Mouse (Mus musculus) heart, postnatal 0 days (tissue): ENCODE data around the gene Tmem267. TPM values are rescaled to one million over a fixed set of nuclear protein-coding genes. Genes with fewer than 3 reads are reported as not detected.
A peak's percentile ranks its signal among the peaks of the same experiment; 100 is the strongest.

Experiments used
- ATAC-seq: fragments of 200-750 bp; cut with Nextera tagmentation; 2 replicates; pipeline ENCODE4 v1.8.0; 2017; ENCODE audit warnings: low read depth, moderate number of reproducible peaks, moderate library complexity; ENCODE audit not compliant: insufficient read depth
- DNase-seq: peaks from one replicate; pipeline ENCODE4 v3.0.0-alpha.2; 2016; ENCODE audit warnings: low spot score
- H3K27ac ChIP-seq: fragments of 300-500 bp; sonication (generic); 2 replicates; pipeline ENCODE4 v1.5.1; 2014; ENCODE audit warnings: low read depth, mild to moderate bottlenecking
- H3K27me3 ChIP-seq: fragments of 300-500 bp; sonication (generic); 2 replicates; pipeline ENCODE4 v1.6.1; 2014; ENCODE audit warnings: low read length, mixed read lengths; ENCODE audit not compliant: control insufficient read depth, insufficient read depth
- H3K36me3 ChIP-seq: fragments of 300-500 bp; sonication (generic); replicated peaks from 2 replicates; pipeline ENCODE4 v1.6.1; 2014; ENCODE audit warnings: low read length, mixed read lengths; ENCODE audit not compliant: control insufficient read depth, insufficient read depth
- H3K4me1 ChIP-seq: fragments of 300-500 bp; sonication (generic); 2 replicates; pipeline ENCODE4 v1.6.1; 2014; ENCODE audit warnings: antibody characterized with exemption; ENCODE audit not compliant: control insufficient read depth, insufficient read depth
- H3K4me2 ChIP-seq: fragments of 300-500 bp; sonication (generic); 2 replicates; pipeline ENCODE4 v1.6.1; 2014; ENCODE audit warnings: low read depth, mild to moderate bottlenecking, low read length, moderate library complexity
- H3K4me3 ChIP-seq: fragments of 300-500 bp; sonication (generic); 2 replicates; pipeline ENCODE4 v1.5.1; 2014; ENCODE audit warnings: low read depth, low read length
- H3K9ac ChIP-seq: fragments of 300-500 bp; sonication (generic); replicated peaks from 2 replicates; pipeline ENCODE4 v1.6.1; 2014; ENCODE audit warnings: low read depth, low read length, mixed read lengths
- H3K9me3 ChIP-seq: fragments of 300-500 bp; sonication (generic); replicated peaks from 2 replicates; pipeline ENCODE4 v1.6.1; 2016; ENCODE audit warnings: low read length; ENCODE audit not compliant: control insufficient read depth
- CTCF ChIP-seq: IDR thresholded peaks from 2 replicates; pipeline ENCODE4 v1.5.1; 2016; ENCODE audit warnings: antibody characterized with exemption, control low read depth, low read depth
- EP300 ChIP-seq: IDR thresholded peaks from 2 replicates; pipeline ENCODE4 v1.6.1; 2016; ENCODE audit warnings: antibody characterized with exemption, low read depth
- WGBS: fragments of 180-500 bp; shearing (Covaris S2); extraction: QIAGEN DNeasy Blood & Tissue Kit; methylation state at CpG from one replicate; pipeline ENCODE4 v1.1.7; 2014; 5-methylcytosine and 5-hydroxymethylcytosine counted together
- polyA plus RNA-seq: library from polyadenylated mRNA; unstranded; fragments of >200 nt; fragmentation: Nextera tagmentation; extraction: Ambion mirVana; gene quantifications from 2 replicates; pipeline ENCODE4 v1.2.1, GENCODE M21; 2015
- total RNA-seq: library from RNA; depleted of rRNA; stranded (reverse); fragments of >200 nt; gene quantifications from 2 replicates; pipeline ENCODE4 v1.2.3, GENCODE M21; 2014; ENCODE audit warnings: low replicate concordance

The Tmem267 gene
- total and polyA plus RNA-seq, 2 experiments from 2014 or later: 1.5 to 18.9 TPM

DNA sequence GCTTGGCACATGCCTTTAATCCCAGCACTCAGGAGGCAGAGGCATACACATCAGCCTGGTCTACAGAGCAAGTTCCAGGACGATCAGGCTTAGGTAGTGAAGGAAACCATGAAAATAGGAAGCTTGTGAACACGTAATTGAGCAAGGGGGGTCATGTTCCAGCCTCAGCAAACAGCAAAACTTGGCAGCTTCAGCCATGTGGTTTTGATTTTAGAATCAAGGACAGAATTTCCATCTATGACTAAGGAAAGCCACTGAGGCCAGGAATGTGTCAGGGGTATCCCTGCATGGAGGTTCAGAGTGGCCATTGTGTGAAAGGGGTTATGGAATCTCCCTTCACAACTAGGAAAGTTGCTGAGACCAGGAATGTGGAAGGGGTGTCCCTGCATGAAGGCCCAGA lies 147.7 kb downstream of the Tmem267 start:
- no peak overlapping the region for H3K9ac ChIP-seq
- TF ChIP-seq EP300: no peak
- no peak for TF ChIP-seq CTCF
- no peak for ATAC-seq
- H3K4me2 ChIP-seq: no peak overlapping the region
- H3K36me3 ChIP-seq: no peaks in the 10 kb centered on the region
- H3K4me1 ChIP-seq: no peaks in the 10 kb centered on the region
- no peaks in the 10 kb centered on the region for H3K9me3 ChIP-seq
- DNase-seq: no peak
- H3K4me3 ChIP-seq: no peak overlapping the region
- 45% methylated on average over 2 of the region's 2 CpGs for WGBS
- H3K27ac ChIP-seq: no peak overlapping the region
- H3K27me3 ChIP-seq: no peaks in the 10 kb centered on the region

DNA sequence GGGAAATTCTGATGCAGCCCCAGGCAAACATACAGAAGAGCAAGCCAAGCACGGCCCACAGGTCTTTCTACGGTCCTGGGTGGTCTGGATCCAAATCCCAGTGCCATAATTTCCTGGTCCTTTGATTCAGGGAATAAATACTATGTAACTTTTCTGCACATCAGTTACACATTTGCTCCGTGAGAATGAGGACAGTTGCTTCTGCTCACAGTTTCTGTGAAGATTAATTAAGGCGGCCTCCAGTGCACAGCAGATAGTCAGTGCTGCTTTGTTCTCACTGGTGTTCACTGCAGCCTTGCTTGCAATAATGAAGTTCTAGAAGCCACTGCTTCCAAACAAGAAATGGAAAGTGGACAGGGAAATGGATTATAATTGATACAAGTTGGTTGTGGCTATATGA lies 150.0 kb downstream of the Tmem267 start:
- no peaks in the 10 kb centered on the region for H3K36me3 ChIP-seq
- WGBS: 64% methylated on average over 4 of the region's 4 CpGs
- H3K4me2 ChIP-seq: no peak overlapping the region
- DNase-seq (no peak), ATAC-seq (no peak)
- H3K9ac ChIP-seq: no peak overlapping the region
- H3K4me3 ChIP-seq: no peak overlapping the region
- H3K27ac ChIP-seq: no peak overlapping the region
- H3K4me1 ChIP-seq: no peaks in the 10 kb centered on the region
- TF ChIP-seq CTCF: no peak
- TF ChIP-seq EP300: no peak
- no peaks in the 10 kb centered on the region for H3K27me3 ChIP-seq
- H3K9me3 ChIP-seq: no peaks in the 10 kb centered on the region

DNA sequence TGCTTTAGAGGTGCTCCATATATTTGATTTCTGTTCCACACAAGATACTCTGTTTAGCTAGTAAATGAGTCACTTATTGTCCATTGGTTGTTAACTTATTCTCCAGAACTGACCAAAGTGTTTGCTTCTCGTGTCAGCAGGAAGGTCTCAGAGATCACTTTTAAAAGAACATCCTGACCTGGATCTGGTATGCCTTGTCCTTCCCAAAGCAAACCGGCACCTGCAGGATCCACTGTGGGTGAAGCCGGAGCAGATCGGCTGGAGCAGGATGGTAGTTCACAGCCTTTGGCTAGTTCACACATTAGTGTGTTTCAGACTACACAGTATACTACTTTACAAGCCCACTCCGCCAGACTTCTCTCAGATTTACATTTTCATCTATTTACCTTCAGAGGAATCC lies 150.6 kb downstream of the Tmem267 start:
- H3K36me3 ChIP-seq: no peaks in the 10 kb centered on the region
- H3K9ac ChIP-seq: no peak overlapping the region
- H3K4me2 ChIP-seq: no peak overlapping the region
- H3K27ac ChIP-seq: no peak overlapping the region
- DNase-seq: no peak
- 78% methylated on average over 5 of the region's 5 CpGs for WGBS
- no peaks in the 10 kb centered on the region for H3K9me3 ChIP-seq
- no peaks in the 10 kb centered on the region for H3K4me1 ChIP-seq
- ATAC-seq: no peak
- no peak for TF ChIP-seq EP300
- no peaks in the 10 kb centered on the region for H3K27me3 ChIP-seq
- no peak overlapping the region for H3K4me3 ChIP-seq

DNA sequence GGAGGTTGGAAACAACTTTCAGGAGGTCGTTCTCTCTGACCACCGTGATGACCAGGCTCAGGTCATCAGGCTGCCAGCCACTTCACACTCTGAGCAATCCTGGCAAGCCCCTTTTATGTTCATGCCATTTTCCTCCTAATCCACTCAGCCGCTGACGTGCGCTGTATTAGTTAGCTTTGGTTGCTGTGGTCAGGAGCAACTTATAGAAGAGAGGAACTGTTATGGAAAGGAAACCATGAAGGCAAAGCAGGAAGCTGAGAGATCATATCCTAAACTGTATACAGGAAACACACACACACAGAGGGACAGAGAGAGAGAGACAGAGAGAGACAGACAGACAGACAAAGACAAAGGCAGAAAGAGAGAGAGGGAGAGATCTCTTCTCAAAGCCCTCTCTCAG lies 151.5 kb downstream of the Tmem267 start:
- 60% methylated on average over 5 of the region's 5 CpGs for WGBS
- no peaks in the 10 kb centered on the region for H3K4me1 ChIP-seq
- ATAC-seq (no peak), DNase-seq (no peak)
- H3K9me3 ChIP-seq: no peaks in the 10 kb centered on the region
- H3K4me3 ChIP-seq: no peak overlapping the region
- H3K36me3 ChIP-seq: no peaks in the 10 kb centered on the region
- H3K9ac ChIP-seq: no peak overlapping the region
- H3K27ac ChIP-seq: no peak overlapping the region
- H3K4me2 ChIP-seq: no peak overlapping the region
- no peaks in the 10 kb centered on the region for H3K27me3 ChIP-seq
- TF ChIP-seq CTCF (no peak), EP300 (no peak)

DNA sequence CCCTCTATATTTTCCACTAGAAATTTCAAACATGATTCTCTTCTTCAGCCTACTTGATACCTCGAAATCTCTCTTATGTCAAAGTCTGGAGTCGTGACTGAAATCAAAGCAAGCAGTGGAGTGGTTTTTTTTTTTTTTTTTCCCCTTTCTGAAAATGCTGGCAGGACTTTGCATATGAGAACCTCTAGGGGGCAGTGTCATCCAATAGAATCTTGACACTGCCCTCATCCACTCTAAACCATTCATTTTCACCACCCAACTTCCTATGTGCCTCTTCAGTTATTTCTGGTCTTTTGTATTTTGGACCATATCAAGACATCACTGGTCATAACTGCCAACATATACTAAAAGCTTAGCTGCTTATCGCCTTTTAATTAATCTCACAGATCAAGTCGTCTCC lies 152.7 kb downstream of the Tmem267 start:
- ATAC-seq (no peak), DNase-seq (peak; percentile 13)
- H3K4me2 ChIP-seq: no peak overlapping the region
- no peak for TF ChIP-seq EP300
- TF ChIP-seq CTCF: peak; percentile 47
- WGBS: 38% methylated on average over 4 of the region's 4 CpGs
- H3K4me1 ChIP-seq: no peaks in the 10 kb centered on the region
- no peaks in the 10 kb centered on the region for H3K9me3 ChIP-seq
- no peak overlapping the region for H3K27ac ChIP-seq
- H3K27me3 ChIP-seq: no peaks in the 10 kb centered on the region
- no peak overlapping the region for H3K9ac ChIP-seq
- H3K36me3 ChIP-seq: no peaks in the 10 kb centered on the region
- no peak overlapping the region for H3K4me3 ChIP-seq

DNA sequence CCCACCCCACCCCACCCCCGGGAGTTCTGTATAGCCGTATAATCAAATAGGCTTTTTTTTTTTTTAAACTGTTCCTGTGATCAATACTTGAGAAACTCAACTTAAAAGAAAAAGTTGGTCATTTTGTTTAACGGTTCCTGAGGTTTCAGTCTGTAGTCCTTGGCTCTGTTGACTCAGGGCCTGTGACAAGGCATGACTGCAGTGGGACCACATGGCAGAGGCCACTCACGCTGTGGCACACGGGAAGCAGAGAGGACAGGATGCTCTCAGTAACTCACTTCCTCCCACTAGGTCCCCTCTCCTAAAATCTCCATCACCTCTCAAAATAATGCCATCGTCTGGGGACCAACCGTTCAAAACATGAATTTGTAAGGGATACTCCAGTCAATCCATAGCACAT lies 153.3 kb downstream of the Tmem267 start:
- no peaks in the 10 kb centered on the region for H3K36me3 ChIP-seq
- 59% methylated on average over 7 of the region's 7 CpGs for WGBS
- no peak for ATAC-seq
- H3K4me3 ChIP-seq: no peak overlapping the region
- H3K4me2 ChIP-seq: no peak overlapping the region
- no peak for DNase-seq
- no peaks in the 10 kb centered on the region for H3K4me1 ChIP-seq
- peak overlapping the region; percentile 30; the same call in 1 of the 2 replicates for H3K27ac ChIP-seq
- TF ChIP-seq CTCF: no peak
- TF ChIP-seq EP300: no peak
- no peak overlapping the region for H3K9ac ChIP-seq
- no peaks in the 10 kb centered on the region for H3K9me3 ChIP-seq
- H3K27me3 ChIP-seq: no peaks in the 10 kb centered on the region
